Mouse (Mus musculus) forebrain, embryonic 16.5 days (tissue): ENCODE results near the gene Epn1. TPM values are rescaled to one million over a fixed set of nuclear protein-coding genes. Genes with fewer than 3 reads are reported as not detected.

ENCODE experiments used
- ATAC-seq: fragments of 200-750 bp; cut with Nextera tagmentation; 2 replicates; pipeline ENCODE4 v1.8.0; 2017; ENCODE audit warnings: mild to moderate bottlenecking, moderate library complexity
- H3K27ac ChIP-seq: fragments of 300-500 bp; sonication (generic); 2 replicates; pipeline ENCODE4 v1.5.1; 2014; ENCODE audit warnings: low read length, control low read depth
- H3K27me3 ChIP-seq: fragments of 300-500 bp; sonication (generic); replicated peaks from 2 replicates; pipeline ENCODE4 v1.6.1; 2014; ENCODE audit warnings: low read length; ENCODE audit not compliant: control insufficient read depth, insufficient read depth
- H3K36me3 ChIP-seq: fragments of 300-500 bp; sonication (generic); 2 replicates; pipeline ENCODE4 v1.6.1; 2014; ENCODE audit not compliant: control insufficient read depth, insufficient read depth
- H3K4me1 ChIP-seq: fragments of 300-500 bp; sonication (generic); replicated peaks from 2 replicates; pipeline ENCODE4 v1.6.1; 2014; ENCODE audit warnings: low read length; ENCODE audit not compliant: control insufficient read depth, insufficient read depth
- H3K4me2 ChIP-seq: fragments of 300-500 bp; sonication (generic); 2 replicates; pipeline ENCODE4 v1.6.1; 2014; ENCODE audit warnings: mild to moderate bottlenecking, low read length, control low read depth
- H3K4me3 ChIP-seq: fragments of 300-500 bp; sonication (generic); replicated peaks from 2 replicates; pipeline ENCODE4 v1.5.1; 2014; ENCODE audit warnings: mild to moderate bottlenecking, low read length, control low read depth
- H3K9ac ChIP-seq: fragments of 300-500 bp; sonication (generic); replicated peaks from 2 replicates; pipeline ENCODE4 v1.6.1; 2014; ENCODE audit warnings: low read depth, low read length, control low read depth
- H3K9me3 ChIP-seq: fragments of 300-500 bp; sonication (generic); 2 replicates; pipeline ENCODE4 v1.6.1; 2016; ENCODE audit warnings: low read length; ENCODE audit not compliant: control insufficient read depth
- WGBS: fragments of 180-500 bp; shearing (Covaris S2); extraction: QIAGEN DNeasy Blood & Tissue Kit; methylation state at CpG from one replicate; pipeline ENCODE4 v1.1.7; 2014; 5-methylcytosine and 5-hydroxymethylcytosine counted together
- polyA plus RNA-seq: library from polyadenylated mRNA; unstranded; fragments of >200 nt; fragmentation: Nextera tagmentation; extraction: Ambion mirVana; gene quantifications from 2 replicates; pipeline ENCODE4 v1.2.1, GENCODE M21; 2015

Gene Epn1
- polyA plus RNA-seq, 1 experiment from 2014 or later = 104 TPM

- ATAC-seq = peak; percentile 5; the same call in 1 of the 2 replicates
- Histone ChIP-seq H3K27me3 (peaks cover 48% of the 10 kb centered on the region), H3K9ac (peak overlapping the region; percentile 74), H3K9me3 (no peaks in the 10 kb centered on the region), H3K36me3 (no peaks in the 10 kb centered on the region), H3K4me3 (peak overlapping the region; percentile 62), H3K27ac (peak overlapping the region; percentile 58), H3K4me1 (peaks cover 67% of the 10 kb centered on the region), H3K4me2 (peak overlapping the region; percentile 64)
- 2% methylated on average over 55 of the region's 55 CpGs for WGBS
Measured at GRCm38 (mm10) chr7:5056651-5057263, 23.3 kb upstream of the Epn1 start.

GRCm38 (mm10) chr7:5057381-5057780 is 22.7 kb upstream of the Epn1 start:
- peaks cover 44% of the 10 kb centered on the region for H3K27me3 ChIP-seq
- WGBS = 33% methylated on average over 8 of the region's 8 CpGs
- H3K27ac ChIP-seq = no peak overlapping the region

GRCm38 (mm10) chr7:5057804-5058203 is 22.2 kb upstream of the Epn1 start:
- Histone ChIP-seq H3K9me3 (no peaks in the 10 kb centered on the region), H3K9ac (no peak overlapping the region), H3K36me3 (no peaks in the 10 kb centered on the region), H3K27ac (no peak overlapping the region), H3K4me3 (peak overlapping the region; percentile 62), H3K4me2 (peak overlapping the region; percentile 64), H3K27me3 (peaks cover 40% of the 10 kb centered on the region), H3K4me1 (peaks cover 57% of the 10 kb centered on the region)
- ATAC-seq = no peak
- 48% methylated on average over 11 of the region's 11 CpGs for WGBS

More at GRCm38 (mm10) chr7:5057381-5057780, 22.7 kb upstream of the Epn1 start:
- H3K9me3 ChIP-seq = no peaks in the 10 kb centered on the region
- no peak for ATAC-seq
- peaks cover 61% of the 10 kb centered on the region for H3K4me1 ChIP-seq
- H3K9ac ChIP-seq = peak overlapping the region; percentile 74
- H3K4me3 ChIP-seq = peak overlapping the region; percentile 62
- no peaks in the 10 kb centered on the region for H3K36me3 ChIP-seq
- peak overlapping the region; percentile 64 for H3K4me2 ChIP-seq

- no peak overlapping the region for H3K27ac ChIP-seq
- H3K9me3 ChIP-seq = no peaks in the 10 kb centered on the region
- H3K4me3 ChIP-seq = no peak overlapping the region
- WGBS = 81% methylated on average over 1 of the region's 1 CpGs
- peaks cover 32% of the 10 kb centered on the region for H3K27me3 ChIP-seq
- H3K36me3 ChIP-seq = no peaks in the 10 kb centered on the region
- peaks cover 55% of the 10 kb centered on the region for H3K4me1 ChIP-seq
- H3K4me2 ChIP-seq = no peak overlapping the region
- no peak overlapping the region for H3K9ac ChIP-seq
- ATAC-seq = no peak
Measured at GRCm38 (mm10) chr7:5058631-5059030, 21.4 kb upstream of the Epn1 start.

GRCm38 (mm10) chr7:5059421-5059820 is 20.6 kb upstream of the Epn1 start:
- H3K27ac ChIP-seq = no peak overlapping the region
- no peak for ATAC-seq
- WGBS = 89% methylated on average over 12 of the region's 12 CpGs

GRCm38 (mm10) chr7:5060239-5060731 is 19.8 kb upstream of the Epn1 start:
- Histone ChIP-seq H3K9ac (peak overlapping the region; percentile 71), H3K27ac (peak overlapping the region; percentile 96), H3K9me3 (no peaks in the 10 kb centered on the region), H3K4me2 (peak overlapping the region; percentile 82), H3K4me3 (peak overlapping the region; percentile 83), H3K4me1 (peaks cover 53% of the 10 kb centered on the region), H3K27me3 (peaks cover 17% of the 10 kb centered on the region), H3K36me3 (no peaks in the 10 kb centered on the region)
- ATAC-seq = no peak
- WGBS = 2% methylated on average over 27 of the region's 27 CpGs

More at GRCm38 (mm10) chr7:5059421-5059820, 20.6 kb upstream of the Epn1 start:
- H3K36me3 ChIP-seq = no peaks in the 10 kb centered on the region
- peaks cover 26% of the 10 kb centered on the region for H3K27me3 ChIP-seq
- H3K9ac ChIP-seq = no peak overlapping the region
- peak overlapping the region; percentile 82; the same call in 1 of the 2 replicates for H3K4me2 ChIP-seq
- no peaks in the 10 kb centered on the region for H3K9me3 ChIP-seq
- peaks cover 55% of the 10 kb centered on the region for H3K4me1 ChIP-seq
- H3K4me3 ChIP-seq = no peak overlapping the region

- H3K27ac ChIP-seq = peak overlapping the region; percentile 96
- H3K9ac ChIP-seq = peak overlapping the region; percentile 71
- under 1% methylated on average over 60 of the region's 60 CpGs for WGBS
- H3K9me3 ChIP-seq = no peaks in the 10 kb centered on the region
- peak; percentile 90 for ATAC-seq
- peak overlapping the region; percentile 97 for H3K4me2 ChIP-seq
- H3K4me1 ChIP-seq = peaks cover 56% of the 10 kb centered on the region
- no peaks in the 10 kb centered on the region for H3K36me3 ChIP-seq
- H3K27me3 ChIP-seq = peaks cover 9% of the 10 kb centered on the region
- H3K4me3 ChIP-seq = peak overlapping the region; percentile 83
Measured at GRCm38 (mm10) chr7:5060944-5061773, 18.9 kb upstream of the Epn1 start.

- peaks cover 50% of the 10 kb centered on the region for H3K4me1 ChIP-seq
- H3K9ac ChIP-seq = peak within 1 kb of the TSS; percentile 71
- peaks cover 7% of the 10 kb centered on the region; the same call in 1 of the 2 replicates for H3K27me3 ChIP-seq
- 0 out of 2 replicates have a peak, but pooled peaks cover 3% of the 10 kb centered on the region for H3K36me3 ChIP-seq
- under 1% methylated on average over 65 of the region's 65 CpGs for WGBS
- peak within 1 kb of the TSS; percentile 97 for H3K4me2 ChIP-seq
- peak within 1 kb of the TSS; percentile 83 for H3K4me3 ChIP-seq
- H3K27ac ChIP-seq = peak within 1 kb of the TSS; percentile 96
- ATAC-seq = peak; percentile 76
- no peaks in the 10 kb centered on the region for H3K9me3 ChIP-seq
Measured at GRCm38 (mm10) chr7:5061774-5062359, 18.2 kb upstream of the Epn1 start, which contains the start of gene U2af2. U2af2 (plus strand) TSS chr7:5062143.
